Mouse (Mus musculus) intestine, embryonic 14.5 days (tissue): ENCODE results near the gene Qprt. TPM values are rescaled to one million over a fixed set of nuclear protein-coding genes. Genes with fewer than 3 reads are reported as not detected.

ENCODE experiments used
- ATAC-seq: fragments of 200-750 bp; cut with Nextera tagmentation; replicated peaks from 2 replicates; pipeline ENCODE4 v1.8.0; 2017; ENCODE audit warnings: low read depth, moderate number of reproducible peaks, moderate TSS enrichment, moderate library complexity; ENCODE audit not compliant: low FRiP score, low TSS enrichment
- DNase-seq: peaks from one replicate; pipeline ENCODE4 v3.0.0-alpha.2; 2018; ENCODE audit warnings: low spot score
- H3K27ac ChIP-seq: fragments of 300-500 bp; sonication (generic); 2 replicates; pipeline ENCODE4 v1.5.1; 2014; ENCODE audit warnings: low read depth, mild to moderate bottlenecking, control low read depth
- H3K27me3 ChIP-seq: fragments of 300-500 bp; sonication (generic); replicated peaks from 2 replicates; pipeline ENCODE4 v1.6.1; 2014; ENCODE audit warnings: low read length, control low read depth; ENCODE audit not compliant: control insufficient read depth, insufficient read depth
- H3K36me3 ChIP-seq: fragments of 300-500 bp; sonication (generic); 2 replicates; pipeline ENCODE4 v1.6.1; 2014; ENCODE audit warnings: low read length, control low read depth; ENCODE audit not compliant: control insufficient read depth, insufficient read depth
- H3K4me1 ChIP-seq: fragments of 300-500 bp; sonication (generic); replicated peaks from 2 replicates; pipeline ENCODE4 v1.6.1; 2014; ENCODE audit warnings: low read length, control low read depth, mixed read lengths; ENCODE audit not compliant: control insufficient read depth, insufficient read depth
- H3K4me2 ChIP-seq: fragments of 300-500 bp; sonication (generic); 2 replicates; pipeline ENCODE4 v1.6.1; 2014; ENCODE audit warnings: low read length
- H3K4me3 ChIP-seq: fragments of 300-500 bp; sonication (generic); 2 replicates; pipeline ENCODE4 v1.5.1; 2014; ENCODE audit warnings: low read depth, low read length, control low read depth, mixed read lengths
- H3K9ac ChIP-seq: fragments of 300-500 bp; sonication (generic); 2 replicates; pipeline ENCODE4 v1.6.1; 2014; ENCODE audit warnings: mild to moderate bottlenecking, low read length
- H3K9me3 ChIP-seq: fragments of 300-500 bp; sonication (generic); 2 replicates; pipeline ENCODE4 v1.6.1; 2016; ENCODE audit warnings: low read length, control low read depth; ENCODE audit not compliant: control insufficient read depth
- WGBS: fragments of 180-500 bp; shearing (Covaris S2); extraction: QIAGEN DNeasy Blood & Tissue Kit; methylation state at CpG from one replicate; pipeline ENCODE4 v1.1.7; 2014; 5-methylcytosine and 5-hydroxymethylcytosine counted together
- polyA plus RNA-seq: library from polyadenylated mRNA; unstranded; fragments of >200 nt; fragmentation: Nextera tagmentation; extraction: Ambion mirVana; gene quantifications from 2 replicates; pipeline ENCODE4 v1.2.1, GENCODE M21; 2014

Gene Qprt
- polyA plus RNA-seq, 1 experiment from 2014 or later: 2.9 TPM

GRCm38 (mm10) chr7:127146267-127146603 lies 24.2 kb upstream of the Qprt start:
- Histone ChIP-seq H3K9me3 (no peaks in the 10 kb centered on the region), H3K9ac (no peak overlapping the region), H3K4me1 (0 out of 2 replicates have a peak, but pooled peaks cover 3% of the 10 kb centered on the region), H3K4me3 (no peak overlapping the region), H3K27me3 (no peaks in the 10 kb centered on the region), H3K36me3 (no peaks in the 10 kb centered on the region), H3K27ac (no peak overlapping the region), H3K4me2 (no peak overlapping the region)
- DNase-seq (no peak), ATAC-seq (no peak)
- 69% methylated on average over 2 of the region's 2 CpGs for WGBS

GRCm38 (mm10) chr7:127145387-127146266 lies 23.6 kb upstream of the Qprt start:
- Histone ChIP-seq H3K36me3 (no peaks in the 10 kb centered on the region), H3K27ac (no peak overlapping the region), H3K4me1 (0 out of 2 replicates have a peak, but pooled peaks cover 3% of the 10 kb centered on the region), H3K9me3 (no peaks in the 10 kb centered on the region), H3K4me3 (no peak overlapping the region), H3K4me2 (no peak overlapping the region), H3K27me3 (no peaks in the 10 kb centered on the region), H3K9ac (no peak overlapping the region)
- DNase-seq: no peak
- ATAC-seq: no peak
- WGBS: 52% methylated on average over 9 of the region's 9 CpGs

DNA sequence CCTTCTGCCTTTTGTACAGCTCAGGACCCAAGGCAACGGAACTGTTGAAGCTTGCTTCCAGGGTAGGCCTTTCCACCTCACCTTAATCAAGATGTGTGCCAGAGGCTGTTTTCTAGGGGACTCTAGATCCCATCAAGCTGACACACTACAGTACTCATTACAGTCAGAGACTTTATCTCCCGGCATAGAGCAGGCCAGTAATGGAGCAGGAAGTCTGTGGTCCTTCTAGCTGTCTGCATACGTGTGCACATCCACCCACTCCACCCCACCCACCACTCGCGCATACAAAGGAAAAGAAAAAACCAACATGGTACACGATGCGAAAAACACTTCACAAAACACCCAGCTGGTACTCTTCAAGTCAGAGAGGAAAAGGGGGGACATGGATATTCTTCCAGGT lies 22.4 kb upstream of the Qprt start:
- 0 out of 2 replicates have a peak, but pooled peaks cover 3% of the 10 kb centered on the region for H3K4me1 ChIP-seq
- no peak overlapping the region for H3K4me3 ChIP-seq
- H3K9ac ChIP-seq: no peak overlapping the region
- no peak overlapping the region for H3K4me2 ChIP-seq
- no peaks in the 10 kb centered on the region for H3K36me3 ChIP-seq
- no peaks in the 10 kb centered on the region for H3K9me3 ChIP-seq
- DNase-seq: no peak
- no peak overlapping the region for H3K27ac ChIP-seq
- ATAC-seq: no peak
- 83% methylated on average over 7 of the region's 7 CpGs for WGBS
- H3K27me3 ChIP-seq: no peaks in the 10 kb centered on the region

- Histone ChIP-seq H3K9me3 (no peaks in the 10 kb centered on the region), H3K36me3 (no peaks in the 10 kb centered on the region), H3K4me1 (0 out of 2 replicates have a peak, but pooled peaks cover 3% of the 10 kb centered on the region), H3K27ac (no peak overlapping the region), H3K9ac (no peak overlapping the region), H3K4me2 (no peak overlapping the region), H3K27me3 (no peaks in the 10 kb centered on the region), H3K4me3 (no peak overlapping the region)
- no peak for DNase-seq
- WGBS: 90% methylated on average over 4 of the region's 4 CpGs
- no peak for ATAC-seq
Measured at GRCm38 (mm10) chr7:127142666-127143065, 20.6 kb upstream of the Qprt start.

DNA sequence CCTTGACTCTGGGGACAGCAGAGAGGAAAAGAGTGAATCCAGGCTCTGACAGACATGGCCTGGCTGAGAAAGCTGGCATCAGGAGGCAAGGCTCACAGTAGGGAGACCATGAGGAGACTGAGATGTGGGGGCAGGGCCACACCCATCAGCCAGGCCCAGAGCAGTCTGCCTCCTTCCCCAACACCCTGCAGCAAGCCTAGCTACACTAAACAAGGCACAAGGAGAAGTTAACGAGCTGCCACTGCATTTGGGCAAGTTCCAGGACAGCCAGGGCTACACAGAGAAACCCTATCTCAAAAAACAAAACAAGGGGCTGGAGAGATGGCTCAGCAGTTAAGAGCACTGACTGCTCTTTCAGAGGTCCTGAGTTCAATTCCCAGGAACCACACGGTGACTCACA lies 20.2 kb upstream of the Qprt start:
- DNase-seq (no peak), ATAC-seq (no peak)
- no peak overlapping the region for H3K27ac ChIP-seq
- WGBS: 52% methylated on average over 2 of the region's 2 CpGs
- no peak overlapping the region for H3K4me2 ChIP-seq
- no peak overlapping the region for H3K4me3 ChIP-seq
- H3K36me3 ChIP-seq: no peaks in the 10 kb centered on the region
- H3K9me3 ChIP-seq: no peaks in the 10 kb centered on the region
- H3K27me3 ChIP-seq: no peaks in the 10 kb centered on the region
- 0 out of 2 replicates have a peak, but pooled peaks cover 3% of the 10 kb centered on the region for H3K4me1 ChIP-seq
- no peak overlapping the region for H3K9ac ChIP-seq

- Histone ChIP-seq H3K27me3 (no peaks in the 10 kb centered on the region), H3K9me3 (no peaks in the 10 kb centered on the region), H3K9ac (no peak overlapping the region), H3K36me3 (no peaks in the 10 kb centered on the region), H3K4me1 (0 out of 2 replicates have a peak, but pooled peaks cover 3% of the 10 kb centered on the region), H3K27ac (no peak overlapping the region), H3K4me2 (no peak overlapping the region), H3K4me3 (no peak overlapping the region)
- DNase-seq (no peak), ATAC-seq (no peak)
- 62% methylated on average over 7 of the region's 7 CpGs for WGBS
Measured at GRCm38 (mm10) chr7:127140623-127141404, 18.8 kb upstream of the Qprt start.

GRCm38 (mm10) chr7:127139562-127139961 lies 17.5 kb upstream of the Qprt start:
- Histone ChIP-seq H3K4me3 (no peak overlapping the region), H3K27me3 (no peaks in the 10 kb centered on the region), H3K9ac (no peak overlapping the region), H3K36me3 (no peaks in the 10 kb centered on the region), H3K4me1 (no peaks in the 10 kb centered on the region), H3K27ac (no peak overlapping the region), H3K4me2 (no peak overlapping the region), H3K9me3 (no peaks in the 10 kb centered on the region)
- DNase-seq: no peak
- ATAC-seq: no peak
- WGBS: 51% methylated on average over 5 of the region's 5 CpGs

GRCm38 (mm10) chr7:127139100-127139499 lies 17.1 kb upstream of the Qprt start:
- Histone ChIP-seq H3K4me3 (no peak overlapping the region), H3K4me2 (no peak overlapping the region), H3K4me1 (no peaks in the 10 kb centered on the region), H3K27ac (no peak overlapping the region), H3K9ac (no peak overlapping the region), H3K36me3 (no peaks in the 10 kb centered on the region), H3K27me3 (no peaks in the 10 kb centered on the region), H3K9me3 (no peaks in the 10 kb centered on the region)
- no peak for ATAC-seq
- 88% methylated on average over 7 of the region's 7 CpGs for WGBS
- DNase-seq: no peak
